Mouse (Mus musculus) right cerebral cortex, postnatal 25 days (tissue): ENCODE measurements around the gene Dpm2.

Experiments used
- DNase-seq: peaks from one replicate; pipeline ENCODE4 v3.0.0; 2022

Gene Dpm2

GRCm38 (mm10) chr2:32570698-32571494 is at the start of gene Dpm2:
Gene Dpm2 (plus strand): TSS chr2:32570858.
- DNase-seq, result peak; percentile 91

- DNase-seq, result no peak
These were observed 46.1 kb upstream of the Dpm2 start for GRCm38 (mm10) chr2:32524536-32525031.

GRCm38 (mm10) chr2:32525816-32526215 is 44.8 kb upstream of the Dpm2 start:
- DNase-seq, result no peak

GRCm38 (mm10) chr2:32527468-32527966 is 43.1 kb upstream of the Dpm2 start:
- no peak for DNase-seq

GRCm38 (mm10) chr2:32528326-32528725 is 42.3 kb upstream of the Dpm2 start:
- no peak for DNase-seq

GRCm38 (mm10) chr2:32530479-32530878 is 40.2 kb upstream of the Dpm2 start:
- no peak for DNase-seq

- DNase-seq, result no peak
These were observed 37.5 kb upstream of the Dpm2 start for GRCm38 (mm10) chr2:32533163-32533562.

- no peak for DNase-seq
These were observed 36.5 kb upstream of the Dpm2 start for GRCm38 (mm10) chr2:32534061-32534732.

GRCm38 (mm10) chr2:32534733-32535471 is 35.8 kb upstream of the Dpm2 start, which contains the start of gene Fam102a:
Gene Fam102a (plus strand): TSS chr2:32535332.
- DNase-seq, result peak; percentile 99

GRCm38 (mm10) chr2:32535501-32535991 is 35.1 kb upstream of the Dpm2 start:
- peak; percentile 60 for DNase-seq

GRCm38 (mm10) chr2:32536086-32536633 is 34.5 kb upstream of the Dpm2 start:
- DNase-seq, result peak; percentile 36

- peak; percentile 60 for DNase-seq
These were observed 33.9 kb upstream of the Dpm2 start for GRCm38 (mm10) chr2:32536634-32537359.

GRCm38 (mm10) chr2:32537360-32537905 is 33.2 kb upstream of the Dpm2 start:
- no peak for DNase-seq

GRCm38 (mm10) chr2:32537941-32538340 is 32.7 kb upstream of the Dpm2 start:
- no peak for DNase-seq

- DNase-seq, result no peak
These were observed 32.2 kb upstream of the Dpm2 start for GRCm38 (mm10) chr2:32538461-32538860.

GRCm38 (mm10) chr2:32539452-32539981 is 31.1 kb upstream of the Dpm2 start:
- no peak for DNase-seq

GRCm38 (mm10) chr2:32541333-32541908 is 29.2 kb upstream of the Dpm2 start:
- no peak for DNase-seq

- DNase-seq, result no peak
These were observed 28.6 kb upstream of the Dpm2 start for GRCm38 (mm10) chr2:32541986-32542573.

GRCm38 (mm10) chr2:32543031-32543449 is 27.6 kb upstream of the Dpm2 start:
- no peak for DNase-seq

GRCm38 (mm10) chr2:32546951-32547350 is 23.7 kb upstream of the Dpm2 start:
- DNase-seq, result no peak
